Mouse (Mus musculus) MEL (cell line): Measurements from ENCODE around the gene Rtl1. TPM values are rescaled to one million over a fixed set of nuclear protein-coding genes. Genes with fewer than 3 reads are reported as not detected.

Experiments used
- DNase-seq: peaks from one replicate; pipeline ENCODE4 v3.0.0; 2011; ENCODE audit warnings: low read depth, low spot score
- H3K27ac ChIP-seq: 2 replicates; pipeline ENCODE4 v1.5.1; 2012; ENCODE audit warnings: low read depth, mild to moderate bottlenecking, control low read depth, low read length, moderate library complexity; ENCODE audit not compliant: control insufficient read depth
- H3K27me3 ChIP-seq, 2 experiments: fragments of 150-350 bp in 1 of 2; sonication (generic) in 1 of 2; 2 replicates each; pipeline ENCODE4 v1.6.1; 2012; ENCODE audit warnings: low read length in 2 of 2, mild to moderate bottlenecking in 2 of 2, improper control_type of control experiment in 1 of 2, moderate library complexity in 1 of 2; ENCODE audit not compliant: insufficient read depth in 2 of 2, control insufficient read depth in 1 of 2
- H3K36me3 ChIP-seq, 2 experiments: 2 replicates each; pipeline ENCODE4 v1.6.1; 2012 to 2014; ENCODE audit warnings: low read length in 2 of 2, improper control_type of control experiment in 1 of 2, inconsistent platforms in 1 of 2, mild to moderate bottlenecking in 1 of 2; ENCODE audit not compliant: insufficient read depth in 2 of 2, control insufficient read depth in 1 of 2
- H3K4me1 ChIP-seq, 2 experiments: fragments of 150-350 bp in 1 of 2; sonication (generic) in 1 of 2; 2 replicates each; pipeline ENCODE4 v1.6.1; 2012; ENCODE audit warnings: low read length in 2 of 2, improper control_type of control experiment in 1 of 2, mild to moderate bottlenecking in 1 of 2; ENCODE audit not compliant: insufficient read depth in 2 of 2, control insufficient read depth in 1 of 2
- H3K4me3 ChIP-seq, 2 experiments: fragments of 150-350 bp in 1 of 2; sonication (generic) in 1 of 2; 2 replicates each; pipeline ENCODE4 v1.5.1; 2012; ENCODE audit warnings: low read depth in 2 of 2, low read length in 2 of 2, mild to moderate bottlenecking in 2 of 2, moderate library complexity in 2 of 2, control low read depth in 1 of 2, improper control_type of control experiment in 1 of 2; ENCODE audit not compliant: control insufficient read depth in 1 of 2, insufficient read depth in 1 of 2
- H3K79me2 ChIP-seq: 2 replicates; pipeline ENCODE4 v1.6.1; 2012; ENCODE audit warnings: mild to moderate bottlenecking, low read length, moderate library complexity; ENCODE audit not compliant: control insufficient read depth, poor library complexity, insufficient read depth
- H3K9ac ChIP-seq: 2 replicates; pipeline ENCODE4 v1.6.1; 2012; ENCODE audit warnings: low read depth, mild to moderate bottlenecking, control low read depth, low read length, moderate library complexity; ENCODE audit not compliant: control insufficient read depth, poor library complexity, severe bottlenecking
- H3K9me3 ChIP-seq: fragments of 150-350 bp; sonication (generic); replicated peaks from 2 replicates; pipeline ENCODE4 v1.6.1; 2012; ENCODE audit warnings: mild to moderate bottlenecking, low read length, improper control_type of control experiment, moderate library complexity; ENCODE audit not compliant: insufficient read depth
- CHD1 ChIP-seq: IDR thresholded peaks from 2 replicates; pipeline ENCODE4 v1.6.1; 2012; ENCODE audit warnings: low read depth, mild to moderate bottlenecking, inconsistent platforms, low read length, improper control_type of control experiment
- CTCF ChIP-seq, 3 experiments: IDR thresholded peaks in 2 of 3; conservative IDR thresholded peaks in 1 of 3; 2 replicates each; pipeline ENCODE4 v1.5.1; 2011 to 2012; ENCODE audit warnings: low read length in 3 of 3, low read depth in 2 of 3, mild to moderate bottlenecking in 2 of 3, improper control_type of control experiment in 1 of 3, inconsistent platforms in 1 of 3, mixed read lengths in 1 of 3, moderate library complexity in 1 of 3; ENCODE audit not compliant: control insufficient read depth in 1 of 3, insufficient read depth in 1 of 3, poor library complexity in 1 of 3, severe bottlenecking in 1 of 3
- E2F4 ChIP-seq: IDR thresholded peaks from 2 replicates; pipeline ENCODE4 v1.6.1; 2011; ENCODE audit warnings: low read depth, low read length, improper control_type of control experiment, borderline replicate concordance
- ELF1 ChIP-seq: IDR thresholded peaks from 2 replicates; pipeline ENCODE4 v1.6.1; 2014; ENCODE audit warnings: low read depth, mild to moderate bottlenecking, inconsistent platforms, low read length, improper control_type of control experiment, moderate library complexity
- ETS1 ChIP-seq: IDR thresholded peaks from 2 replicates; pipeline ENCODE4 v1.6.1; 2012; ENCODE audit warnings: low read depth, mild to moderate bottlenecking, inconsistent platforms, low read length, improper control_type of control experiment, moderate library complexity
- GABPA ChIP-seq: IDR thresholded peaks from 2 replicates; pipeline ENCODE4 v1.6.1; 2012; ENCODE audit warnings: low read depth, mild to moderate bottlenecking, inconsistent platforms, low read length, improper control_type of control experiment, moderate library complexity
- GATA1 ChIP-seq: IDR thresholded peaks from 2 replicates; pipeline ENCODE4 v1.6.1; 2011; ENCODE audit warnings: low read depth, low read length, improper control_type of control experiment
- KAT2A ChIP-seq: conservative IDR thresholded peaks from 2 replicates; pipeline ENCODE4 v1.6.1; 2012; ENCODE audit warnings: low read depth, low read length, improper control_type of control experiment, inconsistent platforms
- MAFK ChIP-seq: IDR thresholded peaks from 2 replicates; pipeline ENCODE4 v1.6.1; 2011; ENCODE audit warnings: low read depth, mild to moderate bottlenecking, low read length, improper control_type of control experiment, borderline replicate concordance
- MAX ChIP-seq: IDR thresholded peaks from 2 replicates; pipeline ENCODE4 v1.6.1; 2011; ENCODE audit warnings: low read length, improper control_type of control experiment
- MAZ ChIP-seq: IDR thresholded peaks from 2 replicates; pipeline ENCODE4 v1.6.1; 2012; ENCODE audit warnings: low read depth, mild to moderate bottlenecking, inconsistent platforms, low read length, improper control_type of control experiment
- MEF2A ChIP-seq: IDR thresholded peaks from 2 replicates; pipeline ENCODE4 v1.6.1; 2014; ENCODE audit warnings: low read depth, mild to moderate bottlenecking, inconsistent platforms, low read length, improper control_type of control experiment; ENCODE audit not compliant: poor library complexity, insufficient replicate concordance, severe bottlenecking; ENCODE audit errors: extremely low read depth
- MXI1 ChIP-seq: IDR thresholded peaks from 2 replicates; pipeline ENCODE4 v1.6.1; 2011; ENCODE audit warnings: mild to moderate bottlenecking, low read depth, low read length, improper control_type of control experiment
- MYB ChIP-seq: IDR thresholded peaks from 2 replicates; pipeline ENCODE4 v1.6.1; 2011; ENCODE audit warnings: mild to moderate bottlenecking, low read depth, low read length, improper control_type of control experiment
- MYC ChIP-seq: IDR thresholded peaks from 2 replicates; pipeline ENCODE4 v1.6.1; 2011; ENCODE audit warnings: low read depth, mild to moderate bottlenecking, low read length, improper control_type of control experiment, moderate library complexity
- NELFE ChIP-seq: IDR thresholded peaks from 2 replicates; pipeline ENCODE4 v1.6.1; 2011; ENCODE audit warnings: low read depth, low read length, improper control_type of control experiment
- NRF1 ChIP-seq: IDR thresholded peaks from 2 replicates; pipeline ENCODE4 v1.6.1; 2014; ENCODE audit warnings: low read depth, mild to moderate bottlenecking, inconsistent platforms, low read length, improper control_type of control experiment, moderate library complexity; ENCODE audit not compliant: poor library complexity, insufficient read depth, severe bottlenecking
- POLR2A ChIP-seq, 2 experiments: IDR thresholded peaks; 2 replicates each; pipeline ENCODE4 v1.6.1; 2011 to 2012; ENCODE audit warnings: low read length in 2 of 2, mild to moderate bottlenecking in 2 of 2, control low read depth in 1 of 2, improper control_type of control experiment in 1 of 2, low read depth in 1 of 2, moderate library complexity in 1 of 2; ENCODE audit not compliant: control insufficient read depth in 1 of 2, insufficient read depth in 1 of 2, poor library complexity in 1 of 2
- RAD21 ChIP-seq: IDR thresholded peaks from 2 replicates; pipeline ENCODE4 v1.6.1; 2011; ENCODE audit warnings: mild to moderate bottlenecking, low read depth, low read length, improper control_type of control experiment
- SIN3A ChIP-seq: IDR thresholded peaks from 2 replicates; pipeline ENCODE4 v1.6.1; 2012; ENCODE audit warnings: low read length, improper control_type of control experiment, inconsistent platforms
- SMC3 ChIP-seq: IDR thresholded peaks from 2 replicates; pipeline ENCODE4 v1.6.1; 2011; ENCODE audit warnings: low read depth, low read length, improper control_type of control experiment
- TCF12 ChIP-seq: IDR thresholded peaks from 2 replicates; pipeline ENCODE4 v1.6.1; 2014; ENCODE audit warnings: low read depth, mild to moderate bottlenecking, inconsistent platforms, low read length, improper control_type of control experiment, moderate library complexity
- UBTF ChIP-seq: IDR thresholded peaks from 2 replicates; pipeline ENCODE4 v1.6.1; 2012; ENCODE audit warnings: low read depth, mild to moderate bottlenecking, inconsistent platforms, low read length, improper control_type of control experiment, moderate library complexity, borderline replicate concordance; ENCODE audit not compliant: insufficient read depth
- USF1 ChIP-seq: IDR thresholded peaks from 2 replicates; pipeline ENCODE4 v1.6.1; 2014; ENCODE audit warnings: low read depth, mild to moderate bottlenecking, inconsistent platforms, low read length, improper control_type of control experiment, moderate library complexity
- ZC3H11A ChIP-seq: IDR thresholded peaks from 2 replicates; pipeline ENCODE4 v1.6.1; 2012; ENCODE audit warnings: low read depth, mild to moderate bottlenecking, inconsistent platforms, low read length, improper control_type of control experiment
- ZKSCAN1 ChIP-seq: IDR thresholded peaks from 2 replicates; pipeline ENCODE4 v1.6.1; 2012; ENCODE audit warnings: low read depth, mild to moderate bottlenecking, inconsistent platforms, low read length, improper control_type of control experiment, moderate library complexity
- polyA plus RNA-seq, 2 experiments: library from polyadenylated mRNA; stranded (reverse) in 1 of 2; unstranded in 1 of 2; fragments of >175 nt in 1 of 2; fragments of >200 nt in 1 of 2; gene quantifications; 2 replicates each; pipeline versions ENCODE4 v1.2.1 to v1.2.4; 2012; ENCODE audit warnings: low replicate concordance in 2 of 2, low read depth in 1 of 2; ENCODE audit not compliant: insufficient read length in 2 of 2, insufficient read depth in 1 of 2, missing spikeins in 1 of 2
- total RNA-seq: library from RNA; depleted of rRNA; stranded (reverse); fragments of 300-350 nt; gene quantifications from 2 replicates; pipeline ENCODE4 v1.2.3, GENCODE M21; 2012

Rtl1 gene
- total and polyA plus RNA-seq, 3 experiments = under 0.01 TPM; not detected in 2

- no peak overlapping the region for H3K27ac ChIP-seq
- TF ChIP-seq ETS1 (no peak), POLR2A (IDR thresholded peaks at IDR 0.05; ENCODE audit: control insufficient read depth in 1 of 2, insufficient read depth in 1 of 2, low read depth in 1 of 2, low read length in 2 of 2, poor library complexity in 1 of 2) (no peak), SMC3 (peak; percentile 67), UBTF (no peak), NRF1 (peak; percentile 72), USF1 (no peak), NELFE (no peak), KAT2A (no peak), MEF2A (no peak), GABPA (no peak), ZC3H11A (peak; percentile 43; the same call in 1 of the 2 replicates), ZKSCAN1 (no peak), TCF12 (no peak), ELF1 (no peak), SIN3A (no peak), E2F4 (no peak), MAZ (no peak; the same call in 1 of the 2 replicates), RAD21 (peak; percentile 71), MAFK (no peak), MXI1 (no peak), MYB (no peak), MYC (no peak), GATA1 (no peak), MAX (no peak), CTCF (IDR thresholded peaks at IDR 0.05 in 2 of 3, conservative IDR thresholded peaks at IDR 0.05 in 1 of 3; ENCODE audit: control insufficient read depth in 1 of 3, insufficient read depth in 1 of 3, low read depth in 2 of 3, low read length in 3 of 3, poor library complexity in 1 of 3, severe bottlenecking in 1 of 3) (peak; percentile 48 to 87 (median 80); a peak in 5 of 6 replicates), CHD1 (no peak)
- no peak overlapping the region for H3K4me3 ChIP-seq
- H3K9ac ChIP-seq = no peak overlapping the region
- DNase-seq = peak; percentile 78
- H3K36me3 ChIP-seq = no peaks in the 10 kb centered on the region
- H3K9me3 ChIP-seq = no peaks in the 10 kb centered on the region
- H3K79me2 ChIP-seq = no peaks in the 10 kb centered on the region
- no peaks in the 10 kb centered on the region for H3K4me1 ChIP-seq
- H3K27me3 ChIP-seq = no peaks in the 10 kb centered on the region
Observed at GRCm38 (mm10) chr12:109542635-109543249, 57.4 kb downstream of the Rtl1 start.
